Mouse (Mus musculus): Measurements from ENCODE around the gene Cox6b2.

Cox6b2 gene

GRCm38 (mm10) chr7:4764946-4765710 lies 12.2 kb upstream of the Cox6b2 start:
- no peak for DNase-seq (ENCODE audit: low spot score)

GRCm38 (mm10) chr7:4759670-4760069 lies 6.8 kb upstream of the Cox6b2 start:
- no peak for DNase-seq (ENCODE audit: low spot score)

- peak; percentile 83 for DNase-seq (ENCODE audit: low spot score)
These were observed 698 bp downstream of the Cox6b2 start for GRCm38 (mm10) chr7:4751971-4752820.

GRCm38 (mm10) chr7:4749169-4749568 lies 3.7 kb downstream of the Cox6b2 start:
- no peak for DNase-seq (ENCODE audit: low spot score)

GRCm38 (mm10) chr7:4748321-4748720 lies 4.6 kb downstream of the Cox6b2 start:
- DNase-seq (ENCODE audit: low spot score): no peak

GRCm38 (mm10) chr7:4747156-4747899 lies 5.6 kb downstream of the Cox6b2 start:
- DNase-seq (ENCODE audit: low spot score): peak; percentile 83

GRCm38 (mm10) chr7:4746326-4746980 lies 6.4 kb downstream of the Cox6b2 start:
- no peak for DNase-seq (ENCODE audit: low spot score)

GRCm38 (mm10) chr7:4744886-4745285 lies 8.0 kb downstream of the Cox6b2 start:
- DNase-seq (ENCODE audit: low spot score): no peak

GRCm38 (mm10) chr7:4743354-4743753 lies 9.5 kb downstream of the Cox6b2 start:
- DNase-seq (ENCODE audit: low spot score): peak; percentile 87

GRCm38 (mm10) chr7:4742482-4742819 lies 10.4 kb downstream of the Cox6b2 start:
- DNase-seq (ENCODE audit: low spot score): no peak

- no peak for DNase-seq (ENCODE audit: low spot score)
These were observed 11.0 kb downstream of the Cox6b2 start for GRCm38 (mm10) chr7:4741672-4742481.

- DNase-seq (ENCODE audit: low spot score): peak; percentile 82
These were observed 11.7 kb downstream of the Cox6b2 start for GRCm38 (mm10) chr7:4741151-4741550.

- DNase-seq (ENCODE audit: low spot score): no peak
These were observed 12.6 kb downstream of the Cox6b2 start for GRCm38 (mm10) chr7:4740309-4740727.

- peak; percentile 98 for DNase-seq (ENCODE audit: low spot score)
These were observed 13.2 kb downstream of the Cox6b2 start, which contains the start of gene Kmt5c for GRCm38 (mm10) chr7:4739544-4740275. Gene Kmt5c, plus strand, starts transcription at chr7:4740115.

GRCm38 (mm10) chr7:4739041-4739543 lies 13.8 kb downstream of the Cox6b2 start:
- DNase-seq (ENCODE audit: low spot score): no peak

GRCm38 (mm10) chr7:4732968-4733392 lies 19.9 kb downstream of the Cox6b2 start:
- DNase-seq (ENCODE audit: low spot score): no peak

GRCm38 (mm10) chr7:4731090-4731489 lies 21.8 kb downstream of the Cox6b2 start:
- DNase-seq (ENCODE audit: low spot score): no peak

GRCm38 (mm10) chr7:4725169-4725568 lies 27.7 kb downstream of the Cox6b2 start, which contains the start of gene Tmem150b:
Gene Tmem150b, minus strand, starts transcription at chr7:4725249.
- no peak for DNase-seq (ENCODE audit: low spot score)

GRCm38 (mm10) chr7:4724359-4724758 lies 28.5 kb downstream of the Cox6b2 start:
- no peak for DNase-seq (ENCODE audit: low spot score)

GRCm38 (mm10) chr7:4723508-4723907 lies 29.4 kb downstream of the Cox6b2 start:
- no peak for DNase-seq (ENCODE audit: low spot score)
